Mouse (Mus musculus) heart, postnatal 10 days (tissue): ENCODE results near the gene Tbc1d5. TPM values are rescaled to one million over a fixed set of nuclear protein-coding genes. Genes with fewer than 3 reads are reported as not detected.
A peak's percentile ranks its signal among the peaks of the same experiment; 100 is the strongest.

Source experiments
- DNase-seq, 2 experiments: peaks; one replicate each; pipeline ENCODE4 v3.0.0; 2021
- intact Hi-C: fragments of 180-260 bp; cut with DNase I; formaldehyde crosslinking; loops from one replicate; pipeline ENCODE4 v1.15.1; 2025
- total RNA-seq, 2 experiments: library from RNA; stranded (reverse); gene quantifications; 2 replicates each; pipeline ENCODE4 v1.2.3; 2021

Gene Tbc1d5
- total RNA-seq, 2 experiments from 2014 or later, result 16.9 to 17.7 TPM

DNA sequence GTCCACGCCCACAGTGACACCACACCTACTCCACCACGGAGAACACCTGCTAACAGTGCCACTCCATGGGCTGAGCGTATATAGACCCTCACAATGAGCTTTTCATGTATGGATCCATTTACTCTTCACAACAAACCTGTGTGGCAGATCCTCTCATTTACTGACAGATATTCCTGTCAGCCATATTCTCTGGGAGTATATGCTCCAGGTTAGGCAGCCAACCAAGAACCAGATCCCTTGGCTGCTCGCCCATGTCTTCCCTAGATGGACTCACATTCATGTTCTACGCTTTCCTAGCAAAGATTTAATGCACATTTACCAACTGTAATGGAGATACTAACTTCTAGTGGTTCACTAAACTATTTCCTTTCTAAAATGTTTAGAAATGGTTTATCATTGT, 416.9 kb downstream of the Tbc1d5 start:
- DNase-seq, result no peak
- intact Hi-C loops, result no loop called here

DNA sequence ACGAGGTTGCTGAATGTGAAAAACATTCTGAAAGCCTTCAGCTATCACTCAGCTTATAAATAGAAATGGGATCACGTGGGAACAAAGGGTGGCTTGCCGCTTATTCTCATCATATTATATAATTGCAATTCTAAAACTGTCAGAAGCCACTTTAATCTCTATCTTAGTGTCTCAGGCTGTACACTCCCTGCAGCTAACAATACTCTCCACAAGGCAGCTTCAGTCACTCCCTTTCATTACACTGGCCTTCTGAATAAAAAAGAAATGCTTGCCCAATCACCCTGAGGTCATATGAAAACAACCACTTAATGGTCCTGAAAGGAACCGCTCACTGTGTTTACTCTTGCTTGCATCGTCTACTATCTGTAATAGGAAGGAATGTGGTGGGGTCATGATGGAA, 418.1 kb downstream of the Tbc1d5 start:
- DNase-seq, result peak; percentile 39 to 45
- intact Hi-C loops, result no loop called here

DNA sequence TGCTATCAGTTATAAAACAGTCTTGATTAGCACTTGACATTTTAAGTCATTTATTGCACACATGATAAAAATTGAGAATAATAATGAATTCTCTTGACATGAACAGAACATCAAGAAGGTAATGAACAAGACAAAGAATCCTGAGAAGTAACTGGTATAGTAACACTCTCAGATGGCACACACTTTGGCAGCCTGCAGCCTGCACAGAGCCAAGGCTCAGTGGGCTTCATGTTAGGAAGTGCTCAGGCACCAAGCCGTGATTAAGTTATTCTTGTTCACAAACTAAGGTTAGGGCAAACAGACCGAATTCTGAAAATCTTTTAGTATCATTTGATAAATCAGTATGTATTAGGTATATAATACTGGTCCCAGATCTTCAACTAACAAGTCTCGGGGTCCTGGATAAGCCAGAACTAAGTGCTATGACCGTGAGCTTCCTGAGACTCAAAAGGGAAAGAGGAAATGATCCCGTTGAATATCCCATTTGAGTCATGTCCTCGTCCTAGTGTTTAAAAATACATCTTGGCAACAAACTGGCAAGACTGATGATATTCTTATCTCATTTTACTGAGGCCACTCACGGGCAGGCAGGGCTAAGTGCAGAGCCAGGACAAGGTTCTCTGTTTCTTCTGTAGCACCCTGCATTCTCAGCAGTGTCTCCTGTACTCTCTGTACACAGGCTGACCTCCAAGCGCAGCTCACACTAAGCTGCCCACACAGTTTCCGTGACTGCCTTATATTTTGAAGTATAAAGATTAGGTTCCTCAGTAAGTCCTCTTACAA, 425.6 kb downstream of the Tbc1d5 start:
- peak; percentile 52 to 54 for DNase-seq
- intact Hi-C loops, result no loop called here

DNA sequence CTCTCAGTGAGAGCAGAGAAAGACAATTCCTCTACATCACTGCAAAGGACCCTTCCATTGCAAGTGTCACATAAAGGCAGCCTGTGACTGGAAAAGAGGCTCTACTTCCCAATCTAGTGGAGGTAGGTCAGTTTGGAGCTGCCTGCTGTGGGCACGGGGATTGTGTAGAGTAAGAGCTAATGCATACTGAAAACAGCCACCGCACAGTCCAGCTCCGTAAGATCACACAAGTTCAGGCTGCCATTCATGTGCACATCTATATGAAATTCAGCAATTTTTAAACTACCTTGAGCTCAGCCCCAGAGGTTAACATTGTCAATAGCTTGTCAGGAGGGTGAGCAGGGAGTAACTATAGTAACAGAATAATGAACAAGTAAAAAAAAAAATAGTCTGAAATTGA, 426.4 kb downstream of the Tbc1d5 start:
- intact Hi-C loops, result no loop called here
- DNase-seq, result no peak

DNA sequence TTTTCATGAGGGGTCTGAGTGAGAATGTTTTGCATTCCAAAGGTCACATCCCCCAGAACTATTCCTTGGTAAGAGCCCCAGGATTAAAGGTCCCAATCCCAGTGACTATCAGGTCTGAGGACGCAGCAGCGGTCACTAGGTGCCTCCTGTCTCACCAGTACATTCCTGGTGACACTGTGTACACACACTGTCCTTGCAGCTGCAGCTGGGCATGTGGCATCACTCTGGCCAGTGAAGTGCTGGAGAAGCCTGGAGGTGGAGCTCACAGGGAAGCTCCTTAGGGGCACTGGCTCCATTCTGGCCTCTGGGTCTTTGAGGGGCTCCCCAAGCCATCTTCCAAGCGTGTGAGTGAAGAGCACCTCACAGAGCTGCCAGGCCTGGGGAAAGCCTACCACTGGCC, 427.2 kb downstream of the Tbc1d5 start:
- no peak for DNase-seq
- intact Hi-C loops, result no loop called here

DNA sequence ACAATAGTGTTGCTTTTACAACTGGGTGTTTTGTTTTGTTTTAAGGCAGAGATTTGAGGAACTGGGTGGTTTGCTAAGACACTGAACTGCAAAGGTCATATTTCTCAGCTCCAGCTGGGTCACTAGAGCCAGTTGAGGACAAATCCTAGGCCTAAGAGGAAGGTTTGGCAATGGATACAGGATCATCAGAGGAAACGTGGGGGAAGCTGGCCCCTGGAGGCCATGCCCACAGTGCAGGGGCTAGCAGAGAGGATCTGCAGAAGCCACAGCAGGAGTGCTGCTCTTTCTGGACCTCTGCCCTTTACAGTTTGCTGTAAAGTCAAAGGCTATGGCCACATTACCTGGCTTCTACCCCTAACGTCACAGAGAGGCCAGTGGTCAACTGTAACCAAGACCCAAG, 428.3 kb downstream of the Tbc1d5 start:
- no peak for DNase-seq
- intact Hi-C loops, result no loop called here

DNA sequence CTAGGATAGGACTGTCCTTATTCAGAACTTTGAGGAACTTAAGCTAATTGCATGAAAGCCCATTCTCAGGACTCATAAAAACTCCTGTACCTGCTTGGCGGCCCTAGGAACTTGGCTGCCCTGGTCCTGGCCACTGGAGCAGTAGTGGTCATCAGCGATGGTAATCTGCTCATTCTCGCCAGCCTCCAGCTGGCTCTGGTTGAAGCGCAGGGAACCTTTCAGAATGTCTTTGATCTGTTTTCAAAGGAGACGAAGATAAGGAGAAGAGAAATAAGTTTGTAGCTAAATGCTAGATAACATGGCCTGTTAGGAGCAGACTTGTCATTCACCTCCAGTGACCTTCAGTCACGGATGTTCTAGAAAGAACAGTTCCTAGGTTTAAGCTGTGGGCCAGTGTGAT, 437.8 kb downstream of the Tbc1d5 start:
- intact Hi-C loops, result no loop called here
- DNase-seq, result no peak

DNA sequence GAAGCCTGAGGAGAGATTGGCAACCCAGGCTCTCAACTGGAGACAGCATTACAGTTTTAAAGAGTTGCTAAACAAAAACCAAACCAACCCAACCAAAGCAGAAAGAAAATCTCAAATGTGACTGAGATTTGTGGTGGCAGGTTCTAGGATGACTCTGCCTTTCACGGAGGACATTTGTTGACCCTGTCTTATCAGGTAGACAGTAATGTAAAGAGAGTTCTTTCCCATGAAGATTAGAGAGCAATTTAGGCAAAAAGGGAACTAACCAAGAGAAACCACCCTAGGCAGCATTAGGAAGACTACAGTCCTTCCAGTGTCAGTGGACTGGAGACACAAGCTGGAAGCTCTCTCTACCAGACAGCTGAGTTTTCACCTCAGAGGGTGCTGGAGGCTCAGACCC, 438.3 kb downstream of the Tbc1d5 start:
- DNase-seq, result no peak
- intact Hi-C loops, result no loop called here

DNA sequence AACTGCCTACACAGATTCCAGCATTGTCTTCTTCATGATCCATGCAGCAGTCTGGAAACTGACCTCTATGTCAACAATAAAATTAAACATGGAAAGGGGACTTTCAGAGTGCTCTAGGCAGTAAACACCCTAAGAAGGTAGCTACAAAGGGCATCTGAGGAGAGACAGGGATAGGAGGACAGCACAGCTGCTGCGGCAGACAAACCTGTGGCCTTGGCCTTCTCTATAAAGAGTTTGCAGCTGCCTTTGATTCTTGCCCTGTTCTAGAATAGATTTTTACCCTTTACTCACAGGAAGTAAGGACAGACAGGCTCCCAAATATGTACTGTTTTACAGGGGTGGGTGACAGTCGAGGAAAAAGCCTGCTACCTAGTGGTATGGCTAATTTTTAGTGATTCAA, 440.7 kb downstream of the Tbc1d5 start:
- intact Hi-C loops, result no loop called here
- no peak for DNase-seq

DNA sequence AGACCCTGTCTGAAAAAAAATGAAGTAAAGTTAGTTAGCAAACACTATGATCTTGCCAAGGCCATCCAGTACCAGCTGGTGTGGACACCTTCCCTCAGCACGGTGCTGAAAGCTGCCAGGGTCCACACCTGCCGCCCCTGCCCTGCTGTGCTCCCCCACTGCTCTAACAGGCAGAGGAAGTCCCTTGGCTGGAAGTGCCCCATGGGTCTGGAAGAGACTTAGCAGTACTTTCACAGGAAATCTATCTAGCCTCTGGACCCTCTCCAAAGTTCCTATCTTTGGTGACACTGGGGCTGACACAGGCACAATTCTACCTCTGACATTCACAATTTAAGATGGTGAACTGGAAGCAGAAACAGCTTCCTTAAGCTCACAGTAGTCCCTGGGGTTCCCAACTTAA, 442.1 kb downstream of the Tbc1d5 start:
- no peak for DNase-seq
- intact Hi-C loops, result no loop called here

DNA sequence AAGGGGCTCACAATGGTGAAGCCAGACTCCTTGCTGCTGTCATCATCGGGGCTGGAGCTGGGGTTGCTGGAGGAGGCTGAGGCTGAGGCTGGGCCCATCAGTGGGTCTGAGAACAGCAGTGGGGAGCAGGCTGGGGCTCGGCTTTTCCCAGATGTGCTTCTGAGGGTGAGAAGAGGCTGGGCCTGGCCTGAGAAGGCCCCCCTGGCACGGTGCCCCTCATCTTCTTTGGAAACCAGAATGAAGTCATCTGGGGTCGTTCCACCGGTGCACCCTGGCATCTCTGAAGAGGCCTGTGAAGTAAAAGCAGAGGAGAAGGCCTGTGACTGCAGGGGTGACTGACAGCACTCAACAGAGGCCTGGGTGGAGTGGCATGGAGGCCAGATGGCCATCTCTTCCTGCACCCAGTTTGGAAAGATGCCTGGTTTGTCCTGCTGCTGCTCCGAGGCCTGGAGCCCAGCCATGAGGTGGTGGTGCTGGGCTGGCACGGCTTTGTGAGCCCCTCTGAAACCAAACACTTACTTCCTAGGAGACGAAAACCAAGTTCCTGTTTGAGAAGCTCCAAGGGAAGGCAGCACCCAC, 443.1 kb downstream of the Tbc1d5 start:
- intact Hi-C loops, result no loop called here
- peak; percentile 39 to 50 for DNase-seq

DNA sequence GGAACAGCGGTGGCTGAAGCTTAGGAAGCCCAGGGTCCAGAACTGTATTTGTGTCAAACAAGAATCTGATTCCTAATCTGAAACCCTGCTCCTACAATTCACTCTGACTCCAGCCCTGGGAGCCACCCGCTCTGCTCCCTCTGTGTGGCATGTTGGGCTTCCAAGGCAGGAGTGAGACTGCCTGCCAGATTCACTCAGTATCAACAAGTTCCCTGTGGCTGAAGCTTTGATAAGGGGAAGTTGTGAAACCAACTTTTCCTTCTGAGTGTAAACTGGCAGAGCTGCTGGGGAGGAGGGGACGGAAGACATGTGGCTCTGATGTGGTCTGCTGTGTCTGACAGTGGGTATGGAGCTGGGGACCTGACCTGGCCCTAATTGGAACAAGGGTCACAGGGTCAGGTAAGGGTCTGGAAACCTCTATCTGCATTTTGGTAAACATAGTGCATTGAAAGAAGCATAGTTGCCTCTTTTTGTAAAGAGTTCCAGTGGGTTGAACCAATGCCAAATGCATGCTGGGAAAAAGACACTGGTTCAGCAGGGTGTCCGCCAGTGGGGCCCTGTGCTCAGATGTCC, 443.7 kb downstream of the Tbc1d5 start:
- DNase-seq, result peak; percentile 66 to 70
- intact Hi-C loops, result no loop called here

DNA sequence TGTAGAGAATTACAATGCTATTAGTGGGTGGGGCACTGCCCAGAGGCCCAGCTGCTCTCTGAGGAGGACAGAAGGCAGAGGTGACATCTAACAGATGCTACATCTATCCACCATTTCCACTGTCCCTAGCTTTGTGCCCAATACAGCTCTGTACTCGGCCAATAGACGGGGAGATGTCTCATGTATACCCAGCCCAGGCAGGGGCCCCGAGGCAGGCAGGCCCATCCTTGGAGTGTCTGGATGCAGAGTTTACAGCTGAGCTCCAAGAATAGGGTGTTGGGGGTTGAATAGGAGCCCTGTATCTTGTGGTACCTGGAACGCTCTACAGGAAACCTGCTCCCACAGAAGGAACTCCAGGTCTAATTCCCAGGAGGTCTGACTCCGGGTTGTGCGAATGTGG, 444.4 kb downstream of the Tbc1d5 start:
- intact Hi-C loops, result no loop called here
- no peak for DNase-seq

DNA sequence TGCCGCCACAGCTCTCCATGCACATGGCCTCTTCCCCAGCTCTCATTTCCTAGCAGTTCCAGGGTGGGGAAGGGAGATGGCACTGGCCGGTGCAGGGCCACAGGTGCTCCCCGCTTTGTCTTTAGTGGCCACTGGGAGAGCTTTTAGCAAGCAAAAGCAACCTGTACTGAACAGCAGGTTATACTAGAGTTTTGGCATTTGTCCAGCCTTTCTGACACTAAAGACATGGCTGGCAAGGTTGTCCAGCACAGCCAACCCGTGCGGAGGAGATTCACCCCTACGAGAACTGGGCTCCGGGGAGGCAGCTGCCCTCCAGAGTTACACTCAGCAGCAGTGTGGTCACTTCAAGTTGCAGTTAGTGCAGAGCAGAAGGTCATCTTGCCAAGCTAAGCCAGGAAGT, 445.8 kb downstream of the Tbc1d5 start:
- DNase-seq, result no peak
- intact Hi-C loops, result no loop called here

DNA sequence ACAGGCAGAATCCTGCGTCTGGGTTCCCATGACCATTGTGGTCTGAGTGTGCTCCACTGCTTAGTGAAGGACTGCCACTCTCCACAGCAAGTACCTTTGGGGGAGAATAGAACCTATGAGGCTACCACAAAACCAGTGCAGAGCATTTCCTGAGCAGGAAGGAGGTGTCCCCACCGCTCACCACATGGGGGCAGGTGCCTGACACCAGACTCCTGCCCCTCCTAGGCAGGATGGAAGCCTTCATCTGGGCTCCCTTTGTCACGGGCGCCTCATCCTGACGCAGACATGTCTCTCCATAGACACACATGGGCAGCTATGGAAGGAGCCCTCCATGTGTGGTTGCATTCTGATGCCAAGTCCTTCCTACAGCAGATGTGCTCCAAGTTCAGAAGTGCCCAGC, 447.3 kb downstream of the Tbc1d5 start:
- DNase-seq, result no peak
- intact Hi-C loops, result no loop called here

DNA sequence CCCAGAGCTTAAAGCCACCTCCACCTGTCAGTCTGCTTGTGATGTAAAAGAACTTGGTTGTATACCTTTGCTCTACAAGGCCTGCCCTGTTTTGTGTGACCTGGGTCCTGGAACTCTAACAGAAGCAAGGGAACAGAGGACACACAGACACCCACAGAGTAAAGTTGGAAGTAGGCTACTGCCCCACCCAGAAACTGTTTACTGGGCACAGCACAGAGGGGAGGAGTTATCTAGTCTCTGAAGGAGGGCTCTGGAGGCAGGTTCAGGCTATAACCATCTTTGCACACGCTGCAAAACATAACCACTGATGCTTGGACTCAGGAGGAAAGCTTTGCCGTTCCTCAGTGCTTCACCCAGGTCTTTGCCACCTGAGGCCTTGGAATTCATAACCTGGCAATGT, 448.3 kb downstream of the Tbc1d5 start:
- intact Hi-C loops, result no loop called here
- DNase-seq, result no peak

DNA sequence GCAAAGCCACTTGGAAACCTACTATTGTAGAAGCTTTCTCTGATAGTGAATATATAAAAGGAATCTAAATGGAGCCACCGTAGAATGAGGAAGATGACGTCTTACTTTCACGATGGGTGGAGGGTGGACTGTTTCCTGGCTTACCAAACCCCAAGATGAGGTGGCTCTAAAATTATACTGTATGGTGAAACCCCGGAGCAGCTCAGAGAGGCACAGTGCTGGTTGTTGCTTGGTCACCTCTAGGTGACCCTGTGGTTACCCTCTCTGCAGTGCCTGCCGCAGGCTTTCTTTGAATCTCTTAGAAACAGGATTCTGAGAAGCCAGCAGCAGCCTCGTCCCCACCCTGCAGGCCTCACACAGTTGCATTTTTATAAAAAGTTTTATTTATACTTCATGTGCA, 449.6 kb downstream of the Tbc1d5 start:
- intact Hi-C loops, result no loop called here
- no peak for DNase-seq

DNA sequence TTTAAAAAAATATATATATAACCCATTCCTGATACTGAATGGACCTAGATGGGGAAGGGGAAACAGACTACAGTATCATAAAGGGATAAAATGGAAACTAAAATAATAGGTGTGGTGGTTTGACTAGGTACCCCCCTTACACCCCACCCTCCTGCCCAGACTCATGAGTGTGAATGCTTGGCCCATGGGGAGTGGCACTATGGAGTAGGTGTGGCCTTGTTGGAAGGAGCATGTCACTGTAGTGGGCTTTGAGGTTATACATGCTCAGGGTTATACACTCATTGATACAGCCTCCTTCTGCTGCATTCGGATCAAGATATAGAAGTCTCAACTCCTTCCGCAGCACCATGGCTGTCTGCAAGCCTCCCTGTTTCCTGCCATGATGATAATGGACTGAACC, 450.1 kb downstream of the Tbc1d5 start:
- DNase-seq, result no peak

DNA sequence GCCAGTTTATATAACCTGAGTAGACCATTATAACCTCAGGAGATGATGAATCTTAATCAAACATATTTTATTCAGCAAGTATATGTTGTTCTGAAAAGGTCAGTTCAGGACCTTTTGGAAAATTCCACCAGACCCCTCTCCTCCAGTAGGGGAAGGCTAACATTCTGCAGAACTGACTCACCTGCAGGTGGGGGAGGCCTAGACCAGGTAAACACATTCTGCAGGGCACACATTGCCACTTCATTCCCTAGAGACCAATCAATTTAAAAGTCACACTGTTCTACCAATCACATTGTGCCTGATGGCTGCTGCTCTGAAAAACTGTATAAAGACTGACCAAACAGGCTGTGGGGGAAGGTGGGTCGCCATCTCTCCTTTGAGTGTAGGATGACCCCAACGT, 452.9 kb downstream of the Tbc1d5 start:
- DNase-seq, result no peak
- intact Hi-C loops, result no loop called here

More for the DNA sequence above, 450.1 kb downstream of the Tbc1d5 start:
- intact Hi-C loops, result no loop called here

DNA sequence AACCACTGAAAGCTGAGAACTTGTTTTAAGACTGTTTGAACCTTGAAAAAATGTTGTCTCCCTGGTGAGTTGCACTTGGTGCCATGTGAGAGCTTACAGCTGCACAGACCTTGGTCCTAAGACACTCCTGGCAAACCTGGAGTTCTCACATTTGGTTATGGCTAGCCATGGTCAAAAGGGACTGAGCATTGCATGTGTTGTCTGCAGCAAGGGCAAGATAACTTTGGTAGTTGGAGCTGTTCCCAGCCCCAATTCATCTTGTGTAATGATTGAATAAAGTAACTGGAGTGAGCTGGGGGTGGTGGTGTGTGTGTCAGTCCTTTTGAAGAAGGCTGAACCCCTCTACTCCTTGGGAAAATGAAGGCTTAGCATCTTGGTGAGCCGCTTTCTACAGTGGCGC, 454.8 kb downstream of the Tbc1d5 start:
- DNase-seq, result peak; percentile 44 to 46
- intact Hi-C loops, result no loop called here

DNA sequence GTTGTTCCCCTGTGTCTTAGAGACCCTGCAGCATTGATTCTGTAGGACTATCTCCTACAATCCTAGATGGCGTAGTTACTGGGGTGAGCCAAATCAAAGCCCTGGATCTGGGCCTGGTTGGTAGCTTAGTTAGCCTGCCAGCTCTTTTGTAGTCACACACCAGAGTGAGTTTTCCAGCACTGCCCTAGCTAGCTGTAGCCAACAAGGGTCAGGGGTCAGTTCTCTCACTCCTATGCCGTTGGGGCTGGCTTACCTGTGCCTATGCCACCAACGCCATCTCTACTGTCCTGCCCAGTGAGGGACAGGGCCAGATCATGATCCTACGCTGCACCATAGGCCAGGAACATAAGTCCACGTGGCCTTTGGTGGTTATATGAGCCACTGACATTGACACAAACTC, 461.6 kb downstream of the Tbc1d5 start:
- intact Hi-C loops, result no loop called here

DNA sequence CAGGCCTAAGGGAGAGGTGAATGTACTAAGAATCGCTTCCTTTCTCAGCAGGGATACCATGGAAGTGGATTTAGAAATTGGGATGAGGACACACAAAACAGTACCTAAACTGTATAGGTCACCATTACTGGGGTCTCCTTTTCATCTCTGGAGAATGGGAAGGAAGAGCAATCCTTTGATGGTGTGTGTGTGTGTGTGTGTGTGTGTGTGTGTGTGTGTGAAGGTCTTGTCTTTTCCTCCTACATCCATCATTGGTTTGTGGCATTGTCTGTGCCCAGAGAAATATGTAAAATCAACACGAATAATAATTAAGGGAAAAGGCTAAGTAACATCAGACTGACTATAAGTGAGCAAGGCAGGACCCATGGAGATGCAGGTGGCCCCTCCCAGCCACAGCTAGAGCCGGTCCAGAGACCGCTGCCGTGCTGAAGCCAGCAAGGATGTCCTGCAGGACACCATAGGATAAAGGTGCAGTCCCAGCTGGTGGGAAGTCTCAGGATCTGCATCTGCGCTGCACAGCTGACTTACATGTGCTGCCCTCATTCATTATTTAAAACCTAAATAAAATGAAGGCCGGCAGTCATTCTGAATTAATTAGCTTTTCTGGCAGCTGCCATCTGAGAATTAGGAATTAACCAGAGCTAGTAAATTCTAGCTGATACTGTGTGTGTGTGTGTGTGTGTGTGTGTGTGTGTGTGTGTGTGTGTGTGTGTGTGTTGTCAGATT, 468.5 kb downstream of the Tbc1d5 start:
- intact Hi-C loops, result no loop called here
- no peak for DNase-seq

More for the DNA sequence above, 461.6 kb downstream of the Tbc1d5 start:
- no peak for DNase-seq
